Mouse (Mus musculus) left cerebral cortex, postnatal 14 days (tissue): ENCODE data around the gene Kif1a. TPM values are rescaled to one million over a fixed set of nuclear protein-coding genes. Genes with fewer than 3 reads are reported as not detected.

Source experiments
- DNase-seq, 2 experiments: peaks; one replicate each; pipeline ENCODE4 v3.0.0; 2021 to 2022; ENCODE audit warnings: low spot score in 2 of 2, mixed read lengths in 1 of 2
- intact Hi-C: fragments of 180-260 bp; cut with DNase I; formaldehyde crosslinking; loops from one replicate; pipeline ENCODE4 v1.15.1; 2025
- long read RNA-seq, 2 experiments: library from polyadenylated mRNA; stranded (forward); transcript quantifications; one replicate each; pipeline ENCODE4 v2.0.0; 2021
- total RNA-seq, 2 experiments: library from RNA; stranded (reverse); gene quantifications; 2 replicates each; pipeline ENCODE4 v1.2.3; 2021

The Kif1a gene
- 100 to 1,000 TPM; 813 to 815 TPM for total RNA-seq
- long read RNA-seq, experiment 1, partial matches to known transcripts: 79 of 166 reads
- long read RNA-seq, experiment 1, other reads (novel, unspliced or antisense): 87 of 166 reads
- long read RNA-seq, experiment 2, partial matches to known transcripts: 63 of 164 reads
- long read RNA-seq, experiment 2, other reads (novel, unspliced or antisense): 101 of 164 reads

DNA sequence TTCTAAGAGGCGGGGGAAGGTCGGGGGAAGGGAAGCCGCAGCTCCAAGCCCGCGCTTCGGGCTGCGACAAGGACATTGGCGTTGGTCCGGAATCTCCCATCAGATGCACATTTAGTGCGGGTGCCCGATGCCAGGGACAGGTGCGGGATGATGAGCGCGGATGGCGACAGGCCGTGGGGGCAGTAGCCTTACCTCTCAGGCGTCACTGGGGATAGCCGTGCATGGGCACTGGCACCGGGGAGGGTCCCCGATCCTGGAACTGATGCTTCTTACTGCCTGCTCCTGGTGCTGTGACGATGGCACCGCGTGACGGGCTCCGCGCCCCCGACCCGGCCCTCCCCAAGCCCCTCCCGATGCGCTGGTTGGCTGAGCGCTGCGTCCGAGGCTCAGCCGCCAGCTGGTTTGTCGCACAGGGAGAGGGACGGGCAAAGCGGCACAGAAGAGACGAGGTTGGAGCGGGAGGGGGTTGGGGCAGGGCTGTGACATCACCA is at the start of gene Kif1a:
Gene Kif1a (minus strand): TSS at position 381 of the 491 bp plus-strand sequence.
- intact Hi-C loops: no loop called here
- DNase-seq: peak; percentile 91 to 95

DNA sequence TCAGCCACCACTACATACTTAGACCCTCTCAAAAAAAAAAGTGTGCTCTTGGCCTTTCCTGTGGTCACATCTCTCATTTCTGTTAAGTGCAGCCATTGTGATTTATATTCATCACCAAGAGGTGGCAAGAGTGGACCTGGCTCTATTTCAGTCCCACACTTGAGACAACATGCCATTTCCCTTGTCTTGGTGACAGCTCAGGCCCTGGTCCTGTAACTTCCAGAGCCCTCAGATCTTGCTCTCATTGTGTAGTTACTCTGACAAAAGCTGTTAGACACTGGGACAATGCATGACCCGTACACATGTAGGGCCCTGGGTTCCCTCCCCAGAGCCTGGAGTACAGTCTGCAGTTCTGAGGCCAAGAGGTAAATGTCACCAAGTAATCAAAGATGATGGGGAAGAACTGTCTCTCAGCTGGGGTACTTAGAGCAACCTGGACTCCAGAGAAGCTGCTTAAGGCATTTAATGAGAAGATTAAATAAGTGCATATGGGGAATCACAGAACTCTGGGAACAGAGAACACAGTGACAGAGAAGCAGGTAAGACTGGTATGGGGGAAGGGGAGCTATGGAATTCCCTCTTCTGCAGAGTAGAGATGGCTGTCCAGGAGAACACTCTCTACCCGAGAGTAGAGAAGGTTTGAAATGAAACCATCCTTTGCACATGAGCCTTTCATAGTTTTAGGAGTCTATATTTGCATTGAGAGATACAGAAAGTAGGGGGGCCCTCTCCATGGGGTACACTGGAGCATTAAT is 49.3 kb upstream of the Kif1a start:
- intact Hi-C loops: no loop called here

DNA sequence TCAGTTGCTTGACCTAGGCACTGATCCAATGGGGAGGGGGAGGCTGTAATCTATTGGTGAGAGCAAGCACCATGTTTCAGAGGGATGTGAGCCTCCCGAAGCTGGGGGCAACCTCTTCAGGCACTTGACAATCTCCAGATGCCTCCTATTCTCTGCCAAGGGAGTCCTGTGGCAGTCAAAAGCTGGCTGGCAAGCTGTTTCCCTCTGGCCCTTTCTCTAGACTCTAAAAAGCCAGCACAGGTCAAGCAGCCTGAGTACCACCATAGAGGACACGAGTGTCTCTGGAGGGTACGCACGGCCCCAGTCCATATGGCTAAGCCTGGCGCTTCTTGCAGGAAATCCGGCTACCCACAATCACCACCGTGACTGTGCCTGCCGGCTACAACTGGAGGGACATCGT is 42.4 kb upstream of the Kif1a start:
- no peak for DNase-seq
- intact Hi-C loops: no loop called here

More for the DNA sequence above, 49.3 kb upstream of the Kif1a start:
- DNase-seq: no peak

DNA sequence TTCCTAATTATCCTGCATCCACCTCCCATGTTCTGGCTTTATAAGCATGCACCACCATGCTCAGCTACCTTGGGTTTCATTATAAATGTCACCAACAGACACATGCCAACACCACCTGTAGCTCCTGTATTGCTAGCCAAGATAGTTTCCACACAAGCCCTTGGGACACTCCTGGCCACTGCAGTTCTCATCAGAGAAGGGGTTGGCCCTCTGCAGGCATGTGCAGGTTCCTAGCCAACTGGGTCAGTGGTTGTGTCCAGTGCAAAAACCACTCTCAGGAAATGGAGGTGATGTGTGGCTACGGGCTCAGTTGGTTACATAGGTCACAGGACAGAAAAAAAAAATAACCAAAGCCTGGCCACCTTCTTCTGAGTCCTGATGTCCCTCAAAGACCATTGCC is 41.1 kb upstream of the Kif1a start:
- DNase-seq: no peak
- intact Hi-C loops: no loop called here

DNA sequence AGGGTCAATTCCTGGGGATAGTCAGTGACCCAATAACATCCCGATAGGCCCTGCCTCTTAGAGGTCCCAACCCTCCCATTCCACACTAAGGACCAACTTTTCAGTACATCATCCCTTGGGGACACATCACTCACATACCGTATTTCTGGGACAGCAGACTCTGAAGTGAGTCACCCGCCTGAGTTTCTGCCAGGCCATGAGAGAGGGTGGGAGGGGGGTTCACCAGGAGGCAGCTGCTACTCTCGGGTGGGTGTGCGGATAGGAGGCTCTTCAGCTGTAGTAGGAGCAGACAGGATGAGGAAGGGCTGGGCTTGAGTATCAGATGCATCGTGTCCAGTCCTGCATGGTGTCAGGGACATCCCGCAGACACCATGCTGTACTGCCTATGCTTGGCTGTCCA is 38.0 kb upstream of the Kif1a start:
- DNase-seq: peak; percentile 18 to 64
- intact Hi-C loops: no loop called here

DNA sequence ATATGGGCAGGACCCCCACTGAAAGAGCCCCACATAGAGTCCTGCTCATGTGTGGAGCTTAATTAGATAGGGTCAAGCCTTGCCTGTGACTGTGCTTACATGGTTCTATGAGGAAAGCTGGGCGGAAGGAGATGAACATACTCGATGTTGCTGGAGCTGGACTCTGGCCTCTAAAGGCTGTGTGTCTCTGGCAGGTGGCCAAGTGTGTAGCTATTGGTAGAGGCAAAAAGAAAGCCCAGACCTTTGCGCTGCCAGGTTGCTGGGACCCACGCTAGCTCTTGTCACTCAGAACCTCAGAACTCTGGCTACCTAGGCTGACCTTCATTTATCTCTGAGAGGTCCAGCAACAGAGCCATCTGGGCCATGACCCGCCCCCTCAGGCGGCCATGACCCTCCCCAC is 36.8 kb upstream of the Kif1a start:
- intact Hi-C loops: no loop called here
- no peak for DNase-seq

DNA sequence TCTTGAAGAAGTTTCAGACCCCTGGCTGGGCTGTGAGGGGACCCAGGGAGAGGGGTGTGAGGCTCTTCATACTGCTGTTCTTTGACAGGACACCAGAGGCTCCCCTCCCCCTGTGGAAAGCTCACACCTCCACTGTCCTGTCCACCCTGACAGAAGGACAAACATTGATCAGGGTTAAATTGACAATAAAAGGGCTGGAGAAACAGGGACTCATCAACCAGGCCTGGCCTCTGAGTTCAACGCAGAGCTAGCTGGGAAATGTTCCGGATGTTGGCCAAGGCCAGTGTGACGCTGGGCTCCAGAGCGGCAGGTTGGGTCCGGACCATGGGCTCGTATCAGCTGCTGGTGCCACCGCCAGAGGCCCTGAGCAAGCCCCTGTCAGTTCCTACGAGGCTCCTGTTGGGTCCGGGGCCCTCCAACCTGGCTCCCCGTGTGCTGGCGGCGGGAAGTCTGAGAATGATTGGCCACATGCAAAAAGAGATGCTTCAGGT is 33.3 kb upstream of the Kif1a start, which contains the start of gene Agxt:
Gene Agxt (plus strand): TSS at position 205 of the 491 bp plus-strand sequence.
- intact Hi-C loops: no loop called here
- no peak for DNase-seq

DNA sequence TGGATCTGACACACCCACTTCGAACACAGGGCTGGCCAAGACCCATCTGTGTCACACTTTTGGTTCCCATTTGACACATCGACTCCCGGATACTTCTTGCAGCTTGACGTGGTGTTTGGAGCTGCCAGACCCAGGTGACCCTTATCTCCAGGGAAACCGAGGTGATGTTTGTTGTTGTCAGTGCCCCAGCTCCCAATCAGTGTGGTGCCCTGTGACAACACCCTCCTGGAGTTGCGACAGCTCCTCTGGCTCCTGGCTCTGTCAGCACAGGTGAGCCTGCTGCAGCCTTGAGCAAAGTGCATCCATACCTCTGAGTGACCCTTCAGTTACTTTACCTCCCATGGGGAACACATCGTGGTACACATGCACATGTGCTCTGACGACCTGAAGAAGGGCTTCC is 30.9 kb upstream of the Kif1a start:
- intact Hi-C loops: no loop called here
- DNase-seq: no peak

DNA sequence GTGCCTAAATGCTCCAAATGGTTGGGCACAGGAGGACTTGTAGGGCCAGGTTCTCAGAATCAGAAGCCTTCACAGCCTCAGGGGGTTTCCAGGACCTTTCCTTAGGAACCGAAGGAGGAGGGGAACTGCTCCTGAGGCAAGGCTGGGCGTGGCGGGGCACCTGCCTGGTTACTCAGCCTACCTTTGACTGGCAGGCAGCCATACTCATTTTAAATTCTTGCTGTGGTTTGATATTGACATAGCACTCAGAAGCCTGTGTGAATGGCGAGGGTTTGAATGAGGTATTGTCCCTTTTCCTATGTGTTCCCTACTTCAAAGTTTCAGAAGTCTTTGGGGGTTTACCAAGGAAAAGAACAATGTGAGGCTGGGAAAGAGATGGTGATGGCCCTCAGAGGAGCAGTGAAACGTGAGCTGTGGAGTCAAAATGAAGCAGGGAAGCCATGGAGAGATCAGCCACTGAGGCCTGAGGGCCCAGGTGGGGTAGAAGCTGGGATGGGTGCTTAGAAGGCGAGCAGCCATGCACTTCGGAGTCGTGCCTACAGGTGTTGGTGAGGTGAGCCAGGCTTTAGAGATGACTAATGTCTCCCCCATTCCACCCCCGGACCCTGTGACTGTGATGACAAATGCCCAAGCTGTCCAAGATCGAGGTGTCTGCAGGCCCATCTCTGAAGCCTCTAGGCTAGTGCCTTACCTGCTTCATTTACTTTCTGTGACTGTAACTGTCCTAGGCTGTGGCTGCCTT is 28.7 kb upstream of the Kif1a start:
- intact Hi-C loops: no loop called here
- DNase-seq: no peak

DNA sequence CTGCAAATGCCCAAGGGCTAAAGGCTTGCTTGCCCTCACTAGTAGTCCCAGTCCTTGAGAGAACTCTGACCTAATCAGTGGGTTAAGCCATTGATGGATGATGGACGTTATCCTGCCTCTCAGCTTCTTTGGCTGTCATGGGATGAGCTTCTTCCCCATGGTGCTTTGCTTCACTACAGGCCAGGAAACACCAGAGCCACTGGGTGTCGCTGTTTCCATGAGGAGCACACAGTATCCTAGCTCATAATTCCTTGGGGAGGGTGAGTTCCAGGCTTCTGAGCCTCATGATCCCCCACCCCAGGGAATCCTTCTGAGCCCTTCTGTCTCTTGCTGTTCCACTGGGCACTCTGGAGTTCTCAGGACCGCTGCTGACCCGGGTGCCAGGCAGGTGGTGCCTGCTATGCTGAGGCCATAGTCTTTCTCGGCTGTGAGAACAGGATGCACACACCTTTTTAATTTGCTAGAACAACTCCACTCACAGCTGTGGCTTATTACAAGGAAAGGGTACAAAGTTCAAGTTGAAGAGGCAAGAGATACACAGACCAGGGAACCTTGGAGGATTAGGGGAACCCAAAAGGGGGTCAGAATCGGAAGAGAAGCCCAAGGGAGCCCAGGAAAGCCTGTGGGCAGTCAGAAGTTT is 27.1 kb upstream of the Kif1a start:
- DNase-seq: peak; percentile 83 to 85
- intact Hi-C loops: no loop called here

DNA sequence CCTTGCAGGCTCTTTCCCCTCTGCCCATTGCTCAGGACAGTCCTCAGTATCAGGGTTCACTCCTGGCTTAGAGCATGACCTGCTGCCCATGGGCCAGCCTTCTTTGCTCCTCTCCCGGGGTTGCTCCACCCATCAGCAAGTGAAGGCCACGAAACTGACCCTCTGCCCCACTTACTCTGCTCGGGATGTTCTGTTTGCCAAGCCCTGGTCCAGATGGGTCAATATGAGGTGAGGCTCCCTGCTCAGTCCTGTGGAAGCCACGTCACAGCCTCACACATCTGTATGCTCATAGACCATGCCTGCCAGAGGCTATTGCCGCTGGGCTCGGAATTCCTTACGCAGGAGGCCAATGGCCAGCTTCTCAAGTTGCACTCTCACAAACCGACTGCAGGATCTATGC is 26.5 kb upstream of the Kif1a start:
- intact Hi-C loops: no loop called here
- DNase-seq: no peak

DNA sequence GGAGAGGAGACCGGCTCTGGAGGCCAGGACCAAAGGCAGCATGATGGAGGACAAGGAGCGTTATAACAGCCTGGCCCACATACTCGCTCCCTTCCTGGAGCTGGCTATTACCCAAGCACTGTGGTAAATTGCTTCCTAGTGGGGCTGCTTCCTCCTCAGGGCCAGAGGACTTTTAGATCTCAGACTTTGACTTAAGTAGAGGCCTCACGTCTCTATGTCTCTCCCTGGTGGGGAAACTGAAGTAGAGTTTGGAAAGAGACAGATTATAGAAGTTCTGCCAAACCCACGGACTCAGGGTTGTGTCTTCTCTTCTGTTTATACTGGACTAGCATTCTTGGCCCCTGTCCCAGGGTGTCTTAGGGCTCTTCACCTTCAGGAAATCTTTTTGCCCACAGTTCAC is 23.5 kb upstream of the Kif1a start:
- DNase-seq: no peak
- intact Hi-C loops: no loop called here

DNA sequence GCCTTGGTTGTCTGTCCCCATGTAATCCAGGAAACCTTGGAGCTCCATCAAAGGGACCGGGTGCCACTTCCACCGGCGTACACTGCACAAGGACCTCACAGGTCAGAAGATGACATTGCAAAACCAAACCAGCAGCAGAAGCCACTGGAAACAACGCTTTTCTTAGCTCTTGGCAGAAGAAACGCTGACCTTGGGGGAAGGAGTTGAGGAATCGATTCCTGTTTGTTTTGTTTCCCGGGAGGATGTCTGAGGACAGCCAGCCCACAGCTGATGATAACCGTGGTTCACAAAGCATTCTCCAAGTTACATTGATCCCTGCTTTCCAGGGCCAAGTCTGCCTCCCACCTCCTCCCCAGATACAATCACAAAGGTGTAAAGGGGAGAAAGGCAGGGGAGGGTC is 22.3 kb upstream of the Kif1a start:
- intact Hi-C loops: no loop called here
- no peak for DNase-seq

DNA sequence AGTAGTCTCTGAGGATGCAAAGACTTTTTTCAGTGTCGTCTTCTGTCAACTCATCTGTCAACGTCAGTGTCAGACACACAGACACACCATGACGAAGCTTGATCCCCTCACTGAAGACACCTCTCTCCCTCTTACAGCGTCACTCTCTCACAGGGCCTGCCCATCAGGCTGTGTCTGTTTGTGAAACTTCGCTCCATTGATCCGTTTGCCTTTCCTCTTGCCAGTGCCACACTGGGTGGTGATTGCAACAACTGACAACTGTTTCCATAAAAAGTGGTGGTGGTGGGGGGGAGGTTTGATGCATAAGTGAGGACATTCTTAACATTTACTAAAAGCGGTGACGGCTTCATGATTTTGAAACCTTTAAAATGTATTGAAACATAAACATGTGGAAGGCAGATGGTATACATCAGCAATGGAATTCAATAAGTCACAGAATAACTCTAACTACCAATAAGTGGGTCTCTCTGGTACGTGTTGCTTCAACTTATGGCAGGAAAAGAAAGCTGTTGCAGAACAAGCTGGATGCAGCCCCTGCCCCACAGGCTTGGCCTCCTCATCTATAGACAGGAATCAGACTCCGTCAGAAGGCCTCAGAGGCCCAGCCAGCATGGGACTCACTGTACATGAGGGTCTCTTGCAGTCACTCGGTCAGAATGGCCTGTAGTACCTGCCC is 21.6 kb upstream of the Kif1a start:
- DNase-seq: no peak
- intact Hi-C loops: no loop called here

DNA sequence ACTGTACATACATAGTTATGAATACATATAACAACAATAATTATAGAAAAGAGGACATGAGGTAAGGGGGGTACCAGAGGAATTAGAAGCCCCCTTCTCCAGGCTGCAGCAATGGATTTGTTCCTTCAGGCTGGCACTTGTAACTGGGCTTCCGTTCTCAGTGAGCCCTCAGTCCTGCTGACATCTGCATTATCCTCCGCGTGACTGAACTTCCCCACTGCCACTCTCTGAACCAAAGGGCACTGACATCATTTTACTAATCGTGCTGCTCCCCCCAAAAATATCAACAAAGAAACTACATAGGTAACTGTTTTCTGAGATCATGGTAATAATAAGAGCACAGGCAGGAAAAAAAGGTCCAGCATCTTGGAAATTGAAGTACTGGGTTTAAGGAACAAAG is 17.1 kb upstream of the Kif1a start:
- no peak for DNase-seq
- intact Hi-C loops: no loop called here

DNA sequence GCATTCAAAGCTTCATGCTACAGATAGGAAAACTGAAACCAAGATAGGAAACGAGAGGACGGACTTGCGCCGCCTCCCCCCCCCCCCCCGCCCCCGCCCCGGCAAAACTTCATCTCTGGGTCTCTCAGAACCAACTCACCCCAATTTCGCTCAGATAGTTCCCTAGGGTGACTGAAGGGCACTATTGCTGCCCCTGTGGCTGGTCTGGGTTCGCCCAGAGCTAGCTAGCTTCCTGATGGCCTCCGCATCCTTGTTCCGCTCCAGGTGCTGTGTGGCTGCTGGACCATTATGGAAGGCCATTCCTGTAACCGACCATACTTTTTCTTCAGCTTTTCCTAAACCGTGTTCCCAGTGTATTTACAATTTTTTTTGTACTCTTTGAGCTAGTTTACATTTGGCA is 13.7 kb upstream of the Kif1a start:
- intact Hi-C loops: no loop called here
- no peak for DNase-seq

DNA sequence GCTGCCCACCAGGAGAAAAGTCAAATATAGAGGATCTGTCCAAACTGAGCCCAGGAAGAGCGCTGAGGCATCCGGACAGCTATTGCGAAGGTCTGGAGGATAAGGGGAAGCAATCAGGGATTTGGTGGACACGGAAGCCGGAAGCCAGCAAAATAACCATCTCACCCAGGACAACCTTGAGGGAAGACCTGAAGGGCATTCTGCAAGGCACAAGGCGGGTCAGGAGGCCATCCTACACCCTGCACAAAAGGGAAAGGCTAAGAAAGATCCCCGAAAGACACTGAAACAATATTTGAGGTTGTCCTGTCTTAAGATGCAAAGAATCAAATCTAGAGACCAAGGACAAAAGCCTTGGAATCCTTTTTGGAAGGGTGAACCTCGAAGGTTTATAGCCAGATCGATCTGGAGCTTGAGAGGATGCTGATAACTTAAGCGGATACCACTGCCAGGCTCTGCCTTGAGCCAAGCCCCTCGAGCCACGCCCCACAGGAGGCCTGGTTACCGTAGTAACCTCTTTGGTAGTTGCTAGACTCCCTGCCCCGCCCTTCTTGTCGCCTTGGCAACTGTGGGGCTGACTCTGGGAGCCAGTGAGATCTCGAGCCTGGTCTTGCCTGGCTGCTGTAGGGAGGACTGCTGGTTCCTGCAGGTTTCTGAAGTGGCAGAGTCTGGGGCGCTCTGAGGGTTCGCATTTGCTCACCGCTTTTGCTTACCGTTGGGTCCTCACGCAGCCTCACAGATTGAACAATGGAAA is 13.1 kb upstream of the Kif1a start:
- intact Hi-C loops: no loop called here
- peak; percentile 80 to 88 for DNase-seq

DNA sequence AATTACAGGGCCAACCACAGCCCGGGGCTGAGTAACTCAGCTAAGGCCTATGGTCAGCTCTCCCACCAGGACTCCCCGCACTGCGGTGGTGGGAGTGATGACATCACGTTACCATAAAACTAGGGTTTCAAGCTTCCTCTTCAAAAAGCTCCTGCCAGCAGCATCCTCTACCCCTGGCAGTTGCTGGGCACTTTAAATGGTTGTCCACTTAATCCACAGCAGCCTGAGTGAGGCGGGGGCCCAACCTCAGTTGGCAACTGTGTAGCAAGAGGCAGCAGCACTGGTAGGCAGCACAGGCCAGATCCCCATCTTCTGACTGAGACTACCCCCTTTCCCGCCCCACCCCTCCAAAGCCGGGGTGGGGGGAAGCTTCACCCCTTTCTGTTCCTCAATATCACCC is 949 bp upstream of the Kif1a start:
- DNase-seq: no peak
- intact Hi-C loops: no loop called here
